Mouse (Mus musculus) lung, postnatal 4 days (tissue): ENCODE data around the gene Celf2.
A peak's percentile ranks its signal among the peaks of the same experiment; 100 is the strongest.

Experiments used
- DNase-seq, 2 experiments: peaks; one replicate each; pipeline ENCODE4 v3.0.0; 2021

The Celf2 gene

DNA sequence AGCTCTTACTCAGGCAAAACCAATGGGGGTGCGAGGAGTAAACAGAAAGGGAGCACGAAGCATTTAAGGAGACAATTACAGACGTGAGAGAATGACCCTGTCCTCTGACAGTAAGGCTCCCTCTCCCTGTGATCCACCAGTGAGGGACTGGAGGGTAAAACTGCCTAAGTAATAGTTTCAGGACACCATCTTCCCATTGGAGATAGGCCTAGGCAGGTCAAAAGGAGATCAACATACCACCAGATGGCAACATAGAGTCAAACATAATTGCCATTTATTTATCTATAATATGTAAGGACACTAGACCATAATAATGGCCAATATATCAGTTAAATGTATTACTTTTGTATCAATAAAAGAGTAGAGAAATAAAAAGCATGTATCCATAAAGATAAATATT lies 660.0 kb downstream of the Celf2 start:
- no peak for DNase-seq

DNA sequence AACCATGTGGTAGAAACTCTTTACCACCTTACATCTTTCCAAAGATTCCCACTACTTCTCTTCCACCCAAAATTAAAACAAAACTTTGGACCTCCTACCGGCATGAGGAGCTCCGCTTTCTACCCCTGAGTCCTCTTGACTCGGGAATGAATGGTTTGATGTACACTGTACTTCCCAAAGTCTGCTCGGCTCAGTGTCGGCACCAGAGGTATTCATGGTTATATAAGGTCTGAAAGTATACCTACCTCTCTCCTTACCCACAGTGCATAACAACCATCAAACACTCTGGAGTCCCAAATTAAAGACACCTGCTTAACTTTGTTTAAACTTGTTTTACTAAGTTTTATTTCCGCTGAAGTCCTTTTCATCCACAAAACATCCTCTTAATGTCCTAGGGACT lies 679.3 kb downstream of the Celf2 start:
- DNase-seq = no peak

DNA sequence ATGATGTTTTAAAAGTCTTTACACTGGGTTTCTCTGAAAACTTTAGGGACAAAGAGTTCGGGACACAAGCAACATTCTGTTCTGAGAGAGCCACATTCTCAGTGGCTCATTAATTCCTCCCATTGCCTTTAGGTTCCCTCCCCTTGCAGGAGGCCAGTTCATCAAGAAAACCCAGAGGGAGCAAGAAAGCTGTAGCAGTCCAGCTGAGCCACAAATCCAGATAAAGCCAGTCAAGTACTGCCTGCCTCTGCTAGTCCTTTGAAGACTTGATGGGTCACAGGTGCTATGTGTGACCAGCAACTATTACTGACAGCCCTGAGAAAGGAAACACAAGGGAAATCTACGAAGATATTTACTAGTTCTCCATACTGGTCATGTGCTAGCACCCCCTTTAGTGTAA lies 681.8 kb downstream of the Celf2 start:
- DNase-seq = no peak

DNA sequence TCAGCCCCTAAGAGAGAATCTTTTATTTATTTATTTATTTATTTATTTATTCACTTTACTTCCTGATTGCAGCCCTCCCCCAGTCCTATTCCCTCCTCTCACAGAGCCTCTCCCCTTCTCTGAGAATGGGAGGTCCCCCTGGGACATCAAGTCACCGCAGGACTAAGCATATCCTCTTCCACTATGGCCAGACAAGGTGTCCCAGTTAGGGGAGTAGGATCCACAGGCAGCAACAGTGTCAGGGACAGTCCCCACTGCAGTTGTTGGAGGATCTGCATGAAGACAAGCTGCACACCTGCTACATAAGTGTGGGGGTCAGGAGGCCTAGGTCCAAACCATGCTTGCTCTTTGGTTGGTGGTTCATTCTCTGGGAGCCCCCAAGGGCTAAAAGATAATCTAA lies 686.3 kb downstream of the Celf2 start:
- no peak for DNase-seq

DNA sequence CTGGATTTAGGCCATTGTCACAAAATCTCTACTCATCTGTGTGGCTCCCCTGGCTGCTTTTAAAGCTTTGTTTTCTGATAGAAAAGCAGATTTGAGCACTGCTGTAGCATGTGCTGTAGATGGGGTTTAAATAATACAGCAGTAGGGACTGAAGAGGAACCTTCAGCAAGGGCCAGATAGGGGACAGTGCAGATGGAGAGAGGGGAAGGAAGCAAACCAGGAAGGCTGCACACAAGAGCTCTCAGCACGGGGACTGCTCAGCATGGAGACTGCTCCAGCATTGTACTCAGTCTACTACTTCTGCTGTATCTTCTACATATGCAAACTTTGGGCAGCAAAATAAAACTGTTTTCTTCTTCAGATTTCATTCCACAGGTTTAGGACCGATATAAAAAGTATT lies 687.8 kb downstream of the Celf2 start:
- no peak for DNase-seq

DNA sequence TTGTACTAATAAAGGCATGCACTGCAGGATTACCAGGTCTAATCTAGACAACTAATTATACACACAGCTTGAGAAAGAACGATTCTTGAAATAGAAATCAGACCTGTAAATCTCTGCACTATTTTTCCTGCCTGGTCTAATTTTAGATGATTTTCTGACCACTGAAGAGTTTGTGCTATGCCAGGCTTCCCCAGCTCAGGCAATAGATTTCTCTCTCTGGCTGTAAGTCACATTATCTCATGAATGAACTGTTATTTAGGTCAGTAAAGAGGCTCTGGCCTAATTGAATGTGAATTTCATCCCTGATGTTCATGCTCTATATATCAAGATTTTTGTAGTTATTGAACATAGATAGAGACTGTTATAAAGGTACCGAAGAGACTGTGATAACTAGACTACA lies 694.1 kb downstream of the Celf2 start:
- no peak for DNase-seq

DNA sequence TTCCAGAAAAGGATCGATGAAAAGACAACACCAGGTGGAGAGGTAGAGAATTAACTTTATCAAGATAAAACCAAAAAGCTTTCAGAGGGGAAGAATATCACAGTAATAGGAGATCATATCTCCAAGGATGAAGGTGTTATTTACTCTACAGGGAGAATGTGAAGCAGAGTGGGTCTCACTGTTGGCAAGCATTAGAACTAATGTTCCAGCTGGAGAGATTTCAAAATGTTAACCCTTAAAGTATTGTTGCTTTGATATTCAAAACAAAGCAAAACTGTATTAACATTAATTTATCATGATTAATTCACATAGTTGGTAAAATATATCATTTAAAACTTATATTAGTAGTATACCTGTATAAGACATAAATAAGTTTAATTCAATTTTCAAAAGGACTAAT lies 700.6 kb downstream of the Celf2 start:
- DNase-seq = no peak

DNA sequence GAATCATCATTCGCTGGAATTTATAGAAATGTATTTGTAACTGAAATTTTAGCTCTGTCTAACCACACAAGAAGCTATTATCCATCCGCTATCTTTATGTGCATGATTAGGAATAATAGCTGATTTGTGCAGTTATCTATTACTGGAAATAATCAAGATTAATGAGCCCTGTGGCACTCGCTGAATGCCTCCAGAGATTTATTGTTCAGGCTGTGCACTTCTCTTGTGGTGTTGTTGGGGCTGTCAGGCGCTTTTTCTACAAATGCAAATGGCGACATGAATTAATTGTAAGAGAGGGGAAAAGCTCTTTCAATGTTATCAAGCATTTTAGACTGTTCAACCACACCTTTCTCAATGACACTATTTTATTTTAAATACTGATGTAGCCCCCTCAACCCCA lies 712.6 kb downstream of the Celf2 start:
- no peak for DNase-seq

DNA sequence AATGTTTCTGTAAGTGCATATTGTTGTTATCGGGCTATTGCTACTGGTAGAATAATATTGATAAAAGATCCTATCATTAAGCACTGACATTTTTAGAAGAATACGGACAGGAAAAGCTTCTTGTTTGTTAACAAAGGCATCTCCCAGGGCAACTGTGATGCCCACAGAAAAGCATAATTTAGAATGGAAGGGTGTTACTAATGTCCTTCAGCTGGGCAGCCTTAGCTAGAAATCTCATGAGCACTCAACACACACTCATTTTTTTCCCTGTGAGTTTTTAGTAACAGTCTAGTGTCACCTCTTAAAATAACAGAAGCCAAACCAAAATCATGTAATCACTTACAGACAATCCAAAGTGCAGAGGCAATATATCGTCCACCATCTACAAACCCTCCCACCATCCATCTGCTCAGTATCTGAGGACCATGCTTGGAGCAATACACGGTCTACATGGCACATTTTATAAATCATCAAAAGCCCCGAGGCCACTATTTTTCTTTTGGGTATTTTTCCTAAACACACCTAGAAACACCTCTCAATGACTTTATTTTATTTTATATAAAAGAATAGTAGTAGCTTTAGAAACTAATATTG lies 713.3 kb downstream of the Celf2 start:
- no peak for DNase-seq

DNA sequence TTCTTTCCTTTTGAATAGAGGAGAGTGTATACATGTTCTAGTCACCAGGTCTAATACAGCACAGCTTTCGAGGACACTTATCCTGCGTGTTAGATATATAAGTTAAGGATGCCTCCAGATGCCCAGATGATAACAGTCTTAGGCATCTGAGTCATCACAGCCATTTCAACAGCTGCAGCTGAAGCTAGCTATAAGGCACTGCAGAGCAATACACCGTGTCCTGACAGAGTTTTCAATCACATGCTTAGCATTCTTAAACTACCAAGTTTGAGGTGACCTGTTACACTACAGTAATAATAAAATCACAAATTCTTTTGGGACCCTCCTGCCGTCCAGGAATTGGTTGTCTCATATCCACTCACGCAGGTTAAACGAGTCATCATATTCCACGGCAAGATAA lies 714.5 kb downstream of the Celf2 start:
- no peak for DNase-seq

DNA sequence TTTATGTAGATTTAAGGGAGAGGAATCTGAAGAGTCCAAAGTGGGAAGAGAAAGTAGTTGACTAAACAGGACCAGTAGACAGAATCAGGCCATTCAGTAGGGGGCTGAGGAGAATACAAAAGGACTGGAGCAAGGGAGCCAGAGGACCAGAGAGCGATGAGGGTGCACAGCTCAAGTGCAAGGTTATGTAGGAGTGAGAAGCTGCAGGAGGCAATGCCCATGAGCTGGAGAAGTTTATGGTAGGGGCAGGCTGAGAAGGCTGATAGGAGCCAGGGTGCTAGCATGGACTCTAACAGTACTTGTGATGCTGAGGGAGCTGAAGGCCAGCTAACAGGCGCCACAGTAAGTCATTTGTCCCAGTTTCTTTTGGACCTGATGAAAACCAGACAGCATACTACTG lies 718.5 kb downstream of the Celf2 start:
- no peak for DNase-seq

DNA sequence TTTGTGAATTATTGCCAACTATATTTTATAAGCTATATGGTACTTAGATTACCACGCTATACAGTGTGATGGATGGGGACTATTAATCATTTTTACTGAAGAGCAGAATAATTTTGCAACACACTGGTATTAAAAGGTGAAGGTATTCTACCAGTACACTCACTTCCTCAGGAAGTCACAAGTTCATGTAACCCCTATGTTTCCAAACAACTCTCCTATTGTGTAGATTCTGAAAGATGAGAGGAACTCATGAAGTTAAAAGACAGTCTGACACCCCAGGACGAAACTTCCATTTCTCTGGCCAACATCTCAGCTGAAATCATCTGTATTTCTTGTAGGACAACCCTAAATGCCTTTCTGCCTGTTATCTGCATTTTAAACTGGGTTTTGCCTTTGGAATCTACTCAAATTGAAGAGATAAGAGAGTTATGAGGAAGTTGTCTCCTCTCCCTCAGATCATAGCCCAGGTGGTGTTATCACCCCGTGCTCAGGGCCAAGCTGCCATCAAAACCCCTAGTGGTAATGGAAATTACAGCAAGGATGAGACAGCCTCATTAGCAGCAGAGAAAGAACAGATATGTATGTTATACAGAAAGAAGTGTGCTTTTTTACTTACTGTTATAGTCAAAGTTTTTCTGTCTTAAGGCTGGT lies 722.7 kb downstream of the Celf2 start:
- no peak for DNase-seq

DNA sequence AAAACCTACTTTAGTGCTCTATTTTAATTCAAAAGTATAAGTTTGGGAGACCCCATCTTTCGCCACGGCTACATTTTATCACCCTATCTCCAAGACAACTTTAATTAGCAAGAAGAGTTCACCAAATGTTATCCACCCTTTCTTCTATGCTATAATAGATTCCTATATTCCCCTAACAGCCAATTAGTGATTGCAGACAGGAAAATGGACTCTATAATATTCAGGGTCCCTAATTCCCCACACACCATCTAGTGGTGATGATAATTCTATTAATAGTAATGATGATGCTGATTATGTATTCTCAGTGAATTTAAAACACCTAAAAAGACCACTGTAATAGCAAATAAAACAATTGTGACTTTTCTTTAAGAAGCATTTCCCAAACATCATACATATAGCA lies 739.1 kb downstream of the Celf2 start:
- no peak for DNase-seq

DNA sequence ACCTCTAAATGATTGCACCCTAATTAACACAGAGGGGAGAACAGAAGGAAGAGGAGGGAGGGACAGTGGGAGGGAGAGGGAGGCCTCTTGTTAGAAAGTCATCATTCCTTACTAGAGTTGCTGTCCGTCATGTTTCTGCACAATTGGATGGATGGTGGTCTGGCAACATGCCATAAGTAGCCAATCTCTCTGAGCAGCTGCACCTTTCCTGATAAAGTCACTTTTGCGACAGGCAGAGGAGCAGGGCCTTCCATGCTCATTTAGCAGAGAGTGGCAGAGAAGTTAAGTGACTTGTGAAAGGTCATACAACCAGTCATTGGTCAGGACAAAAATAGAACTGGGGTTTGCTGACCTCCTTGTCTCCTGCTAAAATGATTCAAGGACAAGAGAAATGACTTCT lies 747.0 kb downstream of the Celf2 start:
- no peak for DNase-seq

DNA sequence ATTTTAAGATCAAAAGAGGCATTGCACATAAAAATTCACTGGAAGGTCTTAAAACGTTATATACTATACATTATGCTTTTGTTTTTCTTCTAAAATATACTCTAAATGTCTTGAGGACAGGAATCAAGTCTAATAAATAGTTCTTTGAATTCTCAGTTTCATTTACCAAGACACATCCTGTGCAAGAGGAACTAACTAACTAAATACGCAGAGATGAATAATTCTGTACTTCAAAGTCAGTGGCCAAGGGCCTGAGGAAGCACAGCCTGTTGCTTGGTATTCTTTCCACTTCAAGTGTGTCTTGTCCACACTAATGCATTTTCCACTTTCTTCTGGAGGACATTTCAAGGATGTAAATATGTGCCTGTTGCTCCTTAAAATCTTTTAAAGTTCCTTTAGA lies 766.2 kb downstream of the Celf2 start:
- no peak for DNase-seq

DNA sequence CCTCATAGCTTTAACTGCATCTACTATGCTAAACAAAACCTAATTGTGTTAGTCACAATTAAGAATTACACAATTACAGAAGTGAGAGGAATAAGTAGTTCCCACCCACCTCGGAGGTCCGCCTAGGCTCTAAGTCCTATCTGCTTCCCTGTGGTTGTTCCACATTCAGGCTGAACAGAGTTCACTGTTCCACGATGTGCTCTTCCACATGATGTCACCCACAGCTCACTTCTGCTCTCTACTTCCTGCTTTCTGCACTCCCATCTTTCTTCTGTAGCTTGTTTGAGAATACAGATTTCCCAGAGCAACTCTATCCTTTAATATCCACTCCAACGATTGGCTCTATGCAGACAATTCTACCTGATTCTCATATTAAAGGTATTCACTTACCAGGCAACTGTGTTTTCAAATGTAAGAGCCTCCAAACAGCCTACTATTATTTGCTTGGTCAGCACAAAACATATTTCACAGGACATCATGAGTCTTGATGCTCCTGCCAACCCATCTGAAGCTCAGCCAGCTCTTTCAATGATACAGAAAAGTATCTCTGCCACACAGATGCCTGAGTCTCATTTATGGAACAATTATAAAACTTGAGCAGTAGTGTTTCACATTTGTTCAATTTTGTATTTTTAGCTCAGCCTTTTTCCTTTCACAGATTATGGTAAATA lies 769.2 kb downstream of the Celf2 start:
- peak in 1 of 2 experiments; percentile 15 for DNase-seq

DNA sequence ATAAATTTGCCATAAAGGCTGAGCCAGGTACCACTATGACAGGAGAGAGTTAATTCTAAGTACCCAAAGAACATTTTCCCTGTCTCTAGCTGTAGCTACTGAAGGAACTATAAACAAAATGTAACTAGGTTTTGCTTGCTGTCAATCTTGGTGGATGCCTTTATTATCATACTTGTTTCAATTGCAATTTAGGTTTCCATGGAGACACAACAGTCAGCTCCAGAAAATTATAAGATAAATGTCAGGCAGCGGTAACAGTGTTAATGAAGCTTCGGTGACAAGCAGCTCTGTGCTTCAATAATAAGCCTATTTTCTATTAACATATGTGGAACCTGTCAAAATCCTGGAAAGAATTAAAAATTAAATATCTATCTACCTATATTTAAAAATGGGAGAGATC lies 777.3 kb downstream of the Celf2 start:
- no peak for DNase-seq

DNA sequence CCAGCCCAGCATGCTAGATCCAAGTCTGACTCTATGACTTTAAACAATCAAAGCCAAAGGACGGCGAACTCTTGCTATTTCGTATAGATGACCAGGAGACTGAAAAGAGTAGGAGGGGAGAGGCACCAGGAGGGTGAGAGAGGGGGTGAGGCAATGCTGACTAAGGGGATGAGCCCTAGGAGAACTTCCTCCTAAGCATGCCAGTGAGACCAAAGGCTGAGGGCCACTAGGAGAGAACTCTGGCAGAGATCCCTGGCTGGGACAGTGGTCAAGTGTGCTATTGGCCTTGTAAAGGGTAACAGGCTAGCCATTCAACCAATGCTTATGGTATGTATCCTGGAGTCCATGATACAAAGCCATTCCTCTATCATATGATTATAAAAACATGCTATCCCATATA lies 778.5 kb downstream of the Celf2 start:
- DNase-seq = peak in 1 of 2 experiments; percentile 26

DNA sequence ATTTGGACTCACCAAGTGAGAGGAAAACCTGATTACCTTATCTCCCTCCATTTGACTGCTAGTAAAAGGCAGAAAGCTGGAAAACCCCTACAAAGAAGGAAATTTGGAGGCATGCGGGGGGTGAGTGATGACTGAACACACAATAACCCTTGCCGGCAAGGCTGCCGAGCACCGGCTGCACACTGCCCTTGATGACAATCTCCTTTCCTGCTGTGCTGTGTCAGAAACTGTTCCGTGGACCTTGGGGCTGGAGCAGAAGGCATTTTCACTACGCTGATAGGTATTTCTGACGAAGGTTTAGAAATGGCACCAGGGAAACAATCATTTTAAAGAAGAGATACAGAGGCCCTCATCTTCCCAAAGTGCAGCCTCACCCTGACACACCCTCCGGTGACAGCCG lies 779.4 kb downstream of the Celf2 start:
- DNase-seq = no peak

DNA sequence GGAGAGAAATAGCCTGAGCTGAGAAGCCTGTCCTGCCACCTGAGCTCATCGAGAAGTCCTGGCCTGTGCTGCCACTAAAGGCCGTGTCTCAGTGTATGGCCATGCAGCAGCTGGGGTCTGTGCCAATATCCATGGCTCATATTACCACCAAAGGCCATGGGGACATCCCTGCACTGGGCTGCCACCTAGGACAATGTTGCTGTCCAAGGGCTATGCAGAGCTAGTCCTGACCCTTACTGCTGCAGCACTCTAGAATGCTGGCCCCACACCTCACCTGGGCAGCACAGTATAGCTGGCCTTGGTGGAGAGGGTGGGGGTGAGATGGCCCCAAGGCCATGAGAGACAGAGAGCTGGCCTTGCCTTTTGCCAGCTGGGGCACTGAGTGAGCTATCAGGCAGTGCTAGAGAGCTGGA lies 780.5 kb downstream of the Celf2 start:
- DNase-seq = no peak

DNA sequence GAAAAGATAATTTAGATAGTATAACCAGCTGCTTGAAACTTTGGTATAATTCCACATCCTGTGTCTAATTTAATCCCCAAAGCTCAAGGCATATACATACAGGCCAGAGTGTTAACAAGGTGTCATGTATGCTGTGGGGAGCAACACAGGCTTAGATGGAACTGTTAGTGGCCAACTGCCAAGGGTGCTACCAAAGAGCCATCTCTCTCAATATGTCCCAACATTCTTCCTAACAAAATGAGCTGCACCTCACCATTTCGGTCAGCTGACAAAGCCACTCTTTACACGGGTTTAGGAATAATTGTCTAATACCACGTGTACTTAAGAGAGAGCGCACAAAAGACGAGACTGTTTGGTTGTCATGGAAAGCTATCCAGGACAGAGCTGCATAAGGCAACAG lies 782.0 kb downstream of the Celf2 start:
- DNase-seq = no peak

DNA sequence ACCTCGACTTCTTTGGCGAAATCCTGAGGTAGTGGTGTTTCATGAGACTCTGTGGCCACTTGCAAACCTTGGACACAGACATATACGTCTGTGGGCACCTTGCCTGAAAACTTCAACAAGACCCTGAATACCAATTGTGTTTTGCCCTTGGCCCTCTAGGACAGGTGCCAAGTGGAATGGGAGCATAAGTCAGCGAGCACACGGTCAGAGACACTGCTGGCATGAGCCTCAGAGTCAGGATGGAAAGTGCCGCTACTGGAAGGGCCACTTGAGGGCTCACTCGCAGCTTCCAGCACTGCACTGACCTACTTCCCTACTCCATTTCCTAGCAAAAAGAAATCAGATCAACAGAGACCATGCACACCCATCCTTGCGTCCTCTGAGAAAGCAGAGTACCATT lies 783.3 kb downstream of the Celf2 start:
- DNase-seq = peak; percentile 33 to 44

DNA sequence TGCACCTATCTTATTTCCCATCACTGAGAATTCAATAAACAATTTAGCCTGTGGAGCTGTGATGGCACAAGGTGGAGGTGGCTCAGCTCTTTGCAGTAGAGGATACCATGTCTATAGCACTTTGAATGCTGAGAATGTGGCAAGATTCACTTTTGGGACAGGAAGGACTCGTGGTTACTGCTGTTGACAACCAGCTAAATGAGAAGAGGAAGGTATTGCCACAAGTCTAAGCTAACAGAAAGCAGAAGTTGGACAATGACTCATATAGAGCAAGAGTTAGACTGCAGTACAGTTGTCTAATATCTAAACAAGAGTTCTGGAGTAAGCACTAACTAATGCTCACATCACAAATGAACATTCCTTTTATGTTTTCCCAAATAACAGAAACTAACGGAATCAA lies 785.8 kb downstream of the Celf2 start:
- DNase-seq = peak in 1 of 2 experiments; percentile 21
